ENCODE assay signal across 32 mouse cellular contexts in the genomic region with DNA sequence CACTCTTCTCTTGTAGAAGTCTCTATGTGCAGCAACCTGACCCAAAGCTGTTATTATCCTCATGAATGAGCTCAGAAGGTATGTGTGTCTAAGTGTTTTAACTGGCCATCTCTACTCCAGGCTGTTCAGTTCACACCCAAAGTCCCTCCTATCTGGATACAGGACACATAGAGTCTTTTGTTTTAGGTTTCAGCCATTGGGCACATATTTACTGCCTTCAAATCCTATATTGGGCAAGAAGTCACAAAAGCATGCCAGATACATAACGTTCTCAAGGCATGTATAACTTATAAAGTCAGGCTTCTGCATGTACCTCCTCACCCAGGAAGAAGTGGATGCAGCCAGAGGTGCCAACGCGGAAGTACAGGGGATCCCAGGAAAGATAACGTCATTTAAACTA.
"Had no signal": no experiment of that assay in that cellular context is flagged by ENCODE, and none has a peak within 500 bp of the region (broad histone marks: within the 10 kb centered on the region; RNA-seq: fewer than 3 reads in every experiment).

No protein-coding gene starts in this region.

- H3K4me2 ChIP-seq: limb, embryonic 12.5 days; limb, embryonic 13.5 days; limb, embryonic 15.5 days; liver, embryonic 11.5 days; liver, embryonic 12.5 days; liver, embryonic 13.5 days; liver, embryonic 15.5 days; lung, embryonic 14.5 days; lung, embryonic 15.5 days; midbrain, embryonic 11.5 days; midbrain, embryonic 12.5 days; midbrain, embryonic 13.5 days; midbrain, embryonic 15.5 days; neural tube, embryonic 12.5 days had no signal

- H3K9ac ChIP-seq: limb, embryonic 12.5 days; limb, embryonic 13.5 days; limb, embryonic 15.5 days; liver, embryonic 12.5 days; liver, embryonic 13.5 days; liver, embryonic 14.5 days; liver, embryonic 15.5 days; liver, postnatal 0 days; lung, embryonic 14.5 days; lung, embryonic 15.5 days; midbrain, embryonic 12.5 days; midbrain, embryonic 13.5 days; midbrain, embryonic 15.5 days; neural tube, embryonic 12.5 days had no signal

- H3K36me3 ChIP-seq: limb, embryonic 10.5 days; limb, embryonic 12.5 days; limb, embryonic 13.5 days; limb, embryonic 15.5 days; liver, embryonic 12.5 days; liver, embryonic 13.5 days; liver, embryonic 15.5 days; lung, embryonic 15.5 days; midbrain, embryonic 10.5 days; midbrain, embryonic 12.5 days; midbrain, embryonic 13.5 days; midbrain, embryonic 15.5 days; neural tube, embryonic 12.5 days had no signal

- H3K9me3 ChIP-seq: limb, embryonic 10.5 days; limb, embryonic 12.5 days; limb, embryonic 13.5 days; limb, embryonic 15.5 days; liver, embryonic 12.5 days; liver, embryonic 13.5 days; liver, embryonic 15.5 days; lung, embryonic 15.5 days; megakaryocyte, embryonic 14.5 days; midbrain, embryonic 10.5 days; midbrain, embryonic 12.5 days; midbrain, embryonic 15.5 days; neural tube, embryonic 12.5 days had no signal

- H3K27ac ChIP-seq: limb, embryonic 10.5 days; limb, embryonic 12.5 days; limb, embryonic 13.5 days; limb, embryonic 15.5 days; liver, embryonic 12.5 days; liver, embryonic 13.5 days; liver, embryonic 14.5 days; liver, embryonic 15.5 days; lung, embryonic 15.5 days; macrophage; midbrain, embryonic 10.5 days; midbrain, embryonic 12.5 days; midbrain, embryonic 13.5 days; midbrain, embryonic 15.5 days; neural tube, embryonic 12.5 days had no signal

- H3K4me3 ChIP-seq: limb, embryonic 10.5 days; limb, embryonic 12.5 days; limb, embryonic 13.5 days; limb, embryonic 15.5 days; liver, embryonic 12.5 days; liver, embryonic 13.5 days; liver, embryonic 15.5 days; lung, embryonic 15.5 days; megakaryocyte, embryonic 14.5 days; midbrain, embryonic 10.5 days; midbrain, embryonic 12.5 days; midbrain, embryonic 13.5 days; midbrain, embryonic 15.5 days; myocyte; neural tube, embryonic 12.5 days had no signal

- DNase-seq: left cerebral cortex, postnatal 4 days; liver; liver, embryonic 13.5 days; liver, postnatal 0 days; lung, adult 18-20 months; lung, adult 2 months; lung, embryonic 14.5 days; lung, postnatal 10 days; lung, postnatal 14 days; lung, postnatal 36 days; lung, postnatal 4 days; midbrain, embryonic 14.5 days had no signal

- ATAC-seq: liver, embryonic 12.5 days; liver, postnatal 0 days; lung, postnatal 0 days; midbrain, embryonic 13.5 days; midbrain, embryonic 15.5 days; midbrain, embryonic 16.5 days had no signal

- H3K27me3 ChIP-seq: limb, embryonic 12.5 days; limb, embryonic 13.5 days; limb, embryonic 15.5 days; liver, embryonic 12.5 days; liver, embryonic 13.5 days; liver, embryonic 15.5 days; lung, embryonic 15.5 days; megakaryocyte, embryonic 14.5 days; midbrain, embryonic 12.5 days; midbrain, embryonic 13.5 days; midbrain, embryonic 15.5 days; neural tube, embryonic 12.5 days had no signal

- H3K4me1 ChIP-seq: limb, embryonic 10.5 days; limb, embryonic 12.5 days; limb, embryonic 13.5 days; limb, embryonic 15.5 days; liver, embryonic 12.5 days; liver, embryonic 13.5 days; liver, embryonic 15.5 days; lung, embryonic 15.5 days; megakaryocyte, embryonic 14.5 days; midbrain, embryonic 10.5 days; midbrain, embryonic 12.5 days; midbrain, embryonic 13.5 days; midbrain, embryonic 15.5 days; neural tube, embryonic 12.5 days had no signal
